Comparison of ENCODE assay signal across 13 mouse cellular contexts in genomic region chr1:165303209-165303608, GRCm38 (mm10). TPM values are rescaled to one million over a fixed set of nuclear protein-coding genes. Genes with fewer than 3 reads are reported as not detected.
A peak's percentile ranks its signal among the peaks of the same experiment; 100 is the strongest.
DNase-seq lines count a peak whose midpoint lies in the region; ATAC-seq and TF ChIP-seq lines count a peak whose summit lies in the region.
"Had no signal": no experiment of that assay in that cellular context is flagged by ENCODE, and none has a peak within 500 bp of the region (broad histone marks: within the 10 kb centered on the region; RNA-seq: fewer than 3 reads in every experiment).

No protein-coding gene starts in this region.

- H3K9ac ChIP-seq in heart, embryonic 16.5 days (ENCODE audit: low read length), result peak overlapping the region; percentile 33; the same call in 1 of the 2 replicates
- H3K9ac ChIP-seq in kidney, embryonic 16.5 days (replicated peaks; ENCODE audit: low read length), result no peak overlapping the region
- no peak overlapping the region for H3K9ac ChIP-seq in embryonic facial prominence, embryonic 13.5 days
- H3K9ac ChIP-seq: liver, embryonic 14.5 days had no signal

- no peak for TF ChIP-seq CTCF in kidney, adult 2 months (conservative IDR thresholded peaks at IDR 0.05; ENCODE audit: insufficient read depth, insufficient read length, low read depth, low read length)

- TF ChIP-seq POLR2A in kidney, adult 2 months (IDR thresholded peaks at IDR 0.05; ENCODE audit: low read depth, low read length), result no peak

- DNase-seq in heart, postnatal 36 days, result no peak
- DNase-seq in kidney, adult 2 months, result no peak
- DNase-seq in NIH3T3 (ENCODE audit: low read depth), result peak; percentile 17
- DNase-seq in gastrocnemius, postnatal 10 days, result no peak
- DNase-seq: cerebellum, adult 18-20 months; retina, postnatal 1 day had no signal

- H3K4me1 ChIP-seq in heart, embryonic 16.5 days (ENCODE audit: control insufficient read depth, insufficient read depth, low read length), result peaks cover 11% of the 10 kb centered on the region
- peaks cover 11% of the 10 kb centered on the region for H3K4me1 ChIP-seq in kidney, embryonic 16.5 days (ENCODE audit: insufficient read depth, low read length)
- 0 out of 2 replicates have a peak, but pooled peaks cover 4% of the 10 kb centered on the region for H3K4me1 ChIP-seq in kidney, adult 2 months (ENCODE audit: control insufficient read depth, insufficient read depth, low read length)
- peaks cover 8% of the 10 kb centered on the region; the same call in 1 of the 2 replicates for H3K4me1 ChIP-seq in embryonic facial prominence, embryonic 13.5 days

- ATAC-seq in heart, embryonic 16.5 days (replicated peaks; ENCODE audit: extremely low read depth, insufficient read depth, low FRiP score), result no peak
- ATAC-seq in kidney, embryonic 16.5 days (ENCODE audit: low FRiP score, low TSS enrichment), result 0 out of 2 replicates have a peak, but pooled peaks have one; percentile 10
- no peak for ATAC-seq in embryonic facial prominence, embryonic 13.5 days (ENCODE audit: insufficient number of reproducible peaks, insufficient read depth, low FRiP score, low TSS enrichment, low read depth)
- no peak for ATAC-seq in megakaryocyte-erythroid progenitor cell, adult 5-6 weeks (replicated peaks; ENCODE audit: low FRiP score, low TSS enrichment, poor library complexity, severe bottlenecking)

- peak overlapping the region; percentile 71; the same call in 1 of the 2 replicates for H3K27ac ChIP-seq in heart, embryonic 16.5 days (ENCODE audit: low read length)
- H3K27ac ChIP-seq in kidney, embryonic 16.5 days (ENCODE audit: low read length), result peak overlapping the region; percentile 40; the same call in 1 of the 2 replicates
- no peak overlapping the region for H3K27ac ChIP-seq in kidney, adult 2 months (ENCODE audit: insufficient read depth, low read depth, low read length)
- peak overlapping the region; percentile 72 for H3K27ac ChIP-seq in embryonic facial prominence, embryonic 13.5 days
- H3K27ac ChIP-seq: liver, embryonic 14.5 days had no signal

- intact Hi-C loops in heart, postnatal 36 days (cut with DNase I), result no loop called here

- no peak overlapping the region for H3K4me3 ChIP-seq in heart, embryonic 16.5 days (ENCODE audit: low read length)
- no peak overlapping the region for H3K4me3 ChIP-seq in kidney, embryonic 16.5 days (ENCODE audit: low read length)
- no peak overlapping the region for H3K4me3 ChIP-seq in kidney, adult 2 months (ENCODE audit: insufficient read depth, low read depth, low read length)
- H3K4me3 ChIP-seq in embryonic facial prominence, embryonic 13.5 days, result no peak overlapping the region
- H3K4me3 ChIP-seq: erythroblast, embryonic 14.5 days had no signal

- 70% methylated on average over 6 of the region's 6 CpGs for WGBS in heart, embryonic 16.5 days
- 65% methylated on average over 6 of the region's 6 CpGs for WGBS in kidney, embryonic 16.5 days
- WGBS in kidney, adult 2 months, result 60% methylated on average over 6 of the region's 6 CpGs
- 69% methylated on average over 6 of the region's 6 CpGs for WGBS in embryonic facial prominence, embryonic 13.5 days

- H3K27me3 ChIP-seq in heart, embryonic 16.5 days (ENCODE audit: control insufficient read depth, insufficient read depth, low read length), result no peaks in the 10 kb centered on the region
- no peaks in the 10 kb centered on the region for H3K27me3 ChIP-seq in kidney, embryonic 16.5 days (ENCODE audit: insufficient read depth, low read length)
- no peaks in the 10 kb centered on the region for H3K27me3 ChIP-seq in kidney, adult 2 months (replicated peaks; ENCODE audit: control insufficient read depth, insufficient read depth, low read length)
- no peaks in the 10 kb centered on the region for H3K27me3 ChIP-seq in embryonic facial prominence, embryonic 13.5 days
- H3K27me3 ChIP-seq: CH12.LX had no signal

- no peak overlapping the region for H3K4me2 ChIP-seq in heart, embryonic 16.5 days (ENCODE audit: low read depth, low read length)
- no peak overlapping the region for H3K4me2 ChIP-seq in kidney, embryonic 16.5 days (replicated peaks; ENCODE audit: low read depth, low read length)
- no peak overlapping the region for H3K4me2 ChIP-seq in embryonic facial prominence, embryonic 13.5 days

- H3K9me3 ChIP-seq in heart, embryonic 16.5 days (replicated peaks; ENCODE audit: control insufficient read depth, low read length), result no peaks in the 10 kb centered on the region
- no peaks in the 10 kb centered on the region for H3K9me3 ChIP-seq in kidney, embryonic 16.5 days (ENCODE audit: low read length)
- H3K9me3 ChIP-seq in embryonic facial prominence, embryonic 13.5 days, result no peaks in the 10 kb centered on the region

- no peaks in the 10 kb centered on the region for H3K36me3 ChIP-seq in heart, embryonic 16.5 days (ENCODE audit: control insufficient read depth, insufficient read depth)
- H3K36me3 ChIP-seq in kidney, embryonic 16.5 days (ENCODE audit: insufficient read depth, low read length), result peaks cover 5% of the 10 kb centered on the region; the same call in 1 of the 2 replicates
- H3K36me3 ChIP-seq in kidney, adult 2 months (ENCODE audit: control insufficient read depth, insufficient read depth, low read length), result no peaks in the 10 kb centered on the region
- H3K36me3 ChIP-seq in embryonic facial prominence, embryonic 13.5 days, result peaks cover 22% of the 10 kb centered on the region

RNA-seq across cellular contexts. Expression of gene Gpr161, which starts 7.6 kb away (rescaled TPM):
- 0.55 and 0.59 TPM in 2 replicates for polyA plus RNA-seq in heart, embryonic 16.5 days (2015; fragmentation: Nextera tagmentation; extraction: Ambion mirVana)
- 1 to 10 TPM; 1.3 to 1.8 TPM for total RNA-seq in heart, postnatal 36 days (2021)
- polyA plus RNA-seq in kidney, embryonic 16.5 days (2015; fragmentation: Nextera tagmentation; extraction: Ambion mirVana), result 1.3 TPM in 2 replicates
- polyA plus RNA-seq in kidney, adult 2 months (2012; rRNA removed), result 1.4 and 1.7 TPM in 2 replicates
- polyA plus RNA-seq in embryonic facial prominence, embryonic 13.5 days (2015; fragmentation: Nextera tagmentation; extraction: Ambion mirVana), result 1.9 and 2.1 TPM in 2 replicates
- total RNA-seq in megakaryocyte-erythroid progenitor cell, adult 5-6 weeks (2014; fragmentation: Nextera tagmentation), result 0.11 TPM in 1 of 2 replicates, not detected in the other
- not detected in 2 replicates for total RNA-seq in megakaryocyte-erythroid progenitor cell, adult 5-6 weeks (2017)
- 1 to 10 TPM; 3.9 to 4.2 TPM for total RNA-seq in gastrocnemius, postnatal 10 days (2021)
- polyA plus RNA-seq: erythroblast, embryonic 14.5 days had no signal
